In genomic region chr2:90504731-90505171, GRCm38 (mm10) we compare ENCODE assay signal across 8 mouse cellular contexts.
A peak's percentile ranks its signal among the peaks of the same experiment; 100 is the strongest.
DNase-seq lines count a peak whose midpoint lies in the region; ATAC-seq and TF ChIP-seq lines count a peak whose summit lies in the region.

No protein-coding gene starts in this region.

- H3K4me2 ChIP-seq in midbrain, postnatal 0 days (ENCODE audit: low read depth, low read length, poor library complexity, severe bottlenecking): no peak overlapping the region
- H3K4me2 ChIP-seq in midbrain, embryonic 14.5 days (ENCODE audit: low read length): no peak overlapping the region
- no peak overlapping the region for H3K4me2 ChIP-seq in hindbrain, embryonic 13.5 days

- WGBS in midbrain, postnatal 0 days: 78% methylated on average over 6 of the region's 6 CpGs
- WGBS in midbrain, embryonic 14.5 days: 82% methylated on average over 6 of the region's 6 CpGs
- 77% methylated on average over 6 of the region's 6 CpGs for WGBS in hindbrain, embryonic 13.5 days

- no peak overlapping the region for H3K27ac ChIP-seq in midbrain, postnatal 0 days (ENCODE audit: low read depth, low read length)
- no peak overlapping the region for H3K27ac ChIP-seq in midbrain, embryonic 14.5 days (replicated peaks; ENCODE audit: low read depth, low read length)
- H3K27ac ChIP-seq in hindbrain, embryonic 13.5 days: no peak overlapping the region

- no peaks in the 10 kb centered on the region for H3K9me3 ChIP-seq in midbrain, postnatal 0 days (ENCODE audit: low read length)
- no peaks in the 10 kb centered on the region for H3K9me3 ChIP-seq in midbrain, embryonic 14.5 days (ENCODE audit: control insufficient read depth, low read length)
- H3K9me3 ChIP-seq in hindbrain, embryonic 13.5 days: no peaks in the 10 kb centered on the region

- H3K4me1 ChIP-seq in midbrain, postnatal 0 days (ENCODE audit: insufficient read depth, low read length): peaks cover 4% of the 10 kb centered on the region; the same call in 1 of the 2 replicates
- H3K4me1 ChIP-seq in midbrain, embryonic 14.5 days (ENCODE audit: control insufficient read depth, insufficient read depth, low read length): no peaks in the 10 kb centered on the region
- H3K4me1 ChIP-seq in hindbrain, embryonic 13.5 days (replicated peaks): peaks cover 8% of the 10 kb centered on the region

- ATAC-seq in midbrain, postnatal 0 days (ENCODE audit: low FRiP score): peak; percentile 53; the same call in 1 of the 2 replicates
- no peak for ATAC-seq in midbrain, embryonic 14.5 days (ENCODE audit: low FRiP score, low TSS enrichment)
- ATAC-seq in megakaryocyte progenitor cell, adult 5-6 weeks (replicated peaks; ENCODE audit: poor library complexity): peak; percentile 78
- no peak for ATAC-seq in hindbrain, embryonic 13.5 days (ENCODE audit: low FRiP score)

- intact Hi-C loops in left cerebral cortex, postnatal 10 days (cut with DNase I): no loop called here

- peak; percentile 73 for DNase-seq in midbrain, postnatal 0 days (ENCODE audit: low spot score)
- no peak for DNase-seq in midbrain, embryonic 14.5 days
- peak; percentile 90 to 93 for DNase-seq in cerebellum, adult 18-20 months
- DNase-seq in heart, adult 9 months (ENCODE audit: low spot score in 2 of 2): peak; percentile 80 to 83
- DNase-seq in left cerebral cortex, postnatal 10 days (ENCODE audit: extremely low spot score in 1 of 2, low spot score in 2 of 2): peak; percentile 78
- DNase-seq in testis, postnatal 10 days (ENCODE audit: low spot score): peak; percentile 46

- no peak overlapping the region for H3K9ac ChIP-seq in midbrain, postnatal 0 days (replicated peaks; ENCODE audit: low read length, poor library complexity, severe bottlenecking)
- H3K9ac ChIP-seq in midbrain, embryonic 14.5 days (replicated peaks; ENCODE audit: low read length): no peak overlapping the region
- no peak overlapping the region for H3K9ac ChIP-seq in hindbrain, embryonic 13.5 days

- H3K4me3 ChIP-seq in midbrain, postnatal 0 days (ENCODE audit: low read depth, low read length): no peak overlapping the region
- no peak overlapping the region for H3K4me3 ChIP-seq in midbrain, embryonic 14.5 days (replicated peaks; ENCODE audit: low read depth, low read length)
- H3K4me3 ChIP-seq in hindbrain, embryonic 13.5 days: no peak overlapping the region

- TF ChIP-seq CTCF in midbrain, postnatal 0 days (IDR thresholded peaks at IDR 0.05): no peak

- no peaks in the 10 kb centered on the region for H3K36me3 ChIP-seq in midbrain, postnatal 0 days (ENCODE audit: insufficient read depth, low read length)
- no peaks in the 10 kb centered on the region for H3K36me3 ChIP-seq in midbrain, embryonic 14.5 days (ENCODE audit: control insufficient read depth, insufficient read depth, low read length)
- H3K36me3 ChIP-seq in hindbrain, embryonic 13.5 days: no peaks in the 10 kb centered on the region

- no peaks in the 10 kb centered on the region for H3K27me3 ChIP-seq in midbrain, postnatal 0 days (ENCODE audit: insufficient read depth, low read length)
- H3K27me3 ChIP-seq in midbrain, embryonic 14.5 days (ENCODE audit: control insufficient read depth, insufficient read depth, low read length): no peaks in the 10 kb centered on the region
- H3K27me3 ChIP-seq in hindbrain, embryonic 13.5 days: no peaks in the 10 kb centered on the region

Comparison
In these comparisons a context has a peak if more than half of its experiments do, and no peak if none do; other contexts are left out.
1. ATAC-seq: peak in midbrain, postnatal 0 days (single experiment) and megakaryocyte progenitor cell, adult 5-6 weeks (single experiment); none in midbrain, embryonic 14.5 days (single experiment) and hindbrain, embryonic 13.5 days (single experiment).